Mouse (Mus musculus) heart, adult 2 months (tissue): Measurements from ENCODE around the gene Josd2.

Experiments
- CTCF ChIP-seq: fragments of 200-600 bp; IDR thresholded peaks from 2 replicates; pipeline ENCODE4 v1.8.1; 2022; ENCODE audit warnings: antibody characterized with exemption, mild to moderate bottlenecking, moderate library complexity
- EP300 ChIP-seq: fragments of 200-500 bp; IDR thresholded peaks from 2 replicates; pipeline ENCODE4 v1.6.1; 2011; ENCODE audit warnings: low read depth, low read length, control low read depth; ENCODE audit not compliant: insufficient read depth
- POLR2A ChIP-seq: fragments of 200-500 bp; IDR thresholded peaks from 2 replicates; pipeline ENCODE4 v1.6.1; 2011; ENCODE audit warnings: mild to moderate bottlenecking, low read depth, low read length, control low read depth; ENCODE audit not compliant: insufficient read depth

GRCm38 (mm10) chr7:44463056-44463425 is 4.7 kb upstream of the Josd2 start:
- TF ChIP-seq CTCF (no peak), POLR2A (no peak), EP300 (no peak)
